Mouse (Mus musculus): ENCODE measurements at regions not wholly inside any gene's neighbourhood (a gene's known extent, or its start where the extent isn't known, plus 50 kb on each side); places are given as distances from the start of the nearest gene placed in this dataset.

DNA sequence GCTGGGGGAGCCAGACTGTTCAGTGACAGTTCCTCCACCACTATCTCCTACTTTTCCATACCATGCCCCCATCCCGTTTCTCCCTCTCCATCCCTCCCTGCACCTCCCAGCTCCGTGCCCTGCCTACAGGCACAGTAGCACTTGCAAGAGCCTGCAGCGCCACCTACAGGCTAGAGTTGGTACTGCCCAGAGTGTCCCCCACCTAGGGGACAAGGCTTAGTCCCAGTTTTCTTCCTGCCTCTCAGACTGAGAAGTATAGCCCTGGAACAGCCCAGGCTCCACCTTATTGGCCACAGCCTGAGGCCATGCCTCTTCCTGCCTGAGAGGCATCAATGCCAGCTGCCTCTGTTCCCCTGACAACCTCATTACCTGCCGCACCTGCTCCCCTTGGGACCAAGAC lies 351.3 kb downstream of the Ptpru start:
- DNase-seq (ENCODE audit: low spot score): peak; percentile 88

DNA sequence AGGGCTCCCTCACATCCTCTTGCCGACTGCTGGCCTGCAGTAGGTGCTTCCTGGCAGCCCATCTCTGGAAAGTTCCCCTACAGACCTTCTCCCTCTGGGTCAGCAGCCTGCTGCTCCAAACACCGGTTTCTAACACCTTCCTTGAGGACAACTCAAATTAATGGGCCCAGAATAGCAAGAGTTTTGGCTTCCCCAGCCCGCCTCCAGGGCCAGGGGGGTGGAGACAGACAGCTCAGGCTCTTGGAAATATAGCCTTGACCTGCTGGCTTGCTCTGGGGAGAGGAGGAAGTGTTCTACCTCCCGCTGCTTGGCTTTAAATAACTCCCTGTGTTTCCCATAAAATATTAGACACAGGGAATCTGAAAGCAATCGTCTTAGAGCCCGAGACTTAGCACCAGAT lies 349.8 kb downstream of the Ptpru start:
- DNase-seq (ENCODE audit: low spot score): no peak

DNA sequence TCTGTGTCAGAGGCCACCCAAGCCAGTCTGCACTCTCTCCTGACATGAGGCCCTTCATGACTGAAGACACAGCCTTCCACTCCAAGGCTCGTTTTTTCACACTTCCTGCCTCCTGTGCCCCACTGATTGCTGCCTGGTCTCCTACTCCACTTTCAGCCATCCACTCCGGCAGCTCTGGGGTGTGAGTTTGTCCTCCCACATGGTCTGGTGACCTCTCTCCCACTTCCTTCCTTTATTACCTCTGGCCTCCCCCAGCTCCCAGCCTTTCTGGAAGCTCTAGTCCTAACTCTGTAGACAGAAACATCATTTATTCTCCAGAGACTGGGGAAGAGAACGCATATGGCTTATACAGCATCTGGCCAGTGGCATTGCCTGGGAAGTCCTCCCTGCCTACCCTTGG lies 349.0 kb downstream of the Ptpru start:
- no peak for DNase-seq (ENCODE audit: low spot score)

DNA sequence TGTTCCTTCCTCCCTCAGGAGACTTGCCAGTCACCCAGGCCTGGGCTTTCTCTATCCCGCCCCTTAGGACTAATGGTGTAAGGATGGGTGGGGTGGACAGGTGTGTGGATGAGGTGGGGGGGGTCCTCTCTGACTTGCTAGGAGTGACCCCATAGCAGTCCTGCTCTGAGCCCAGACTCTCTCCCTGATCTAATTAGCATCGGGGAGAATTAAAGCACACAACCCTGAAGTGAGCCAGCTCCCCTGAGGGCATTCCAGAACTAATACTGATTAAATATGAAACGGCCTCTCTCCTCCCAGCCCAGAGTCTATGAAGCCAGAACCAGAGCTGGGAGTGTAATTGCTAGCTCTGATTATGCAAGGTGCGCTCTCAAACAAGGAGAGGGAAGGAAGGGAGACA lies 346.1 kb downstream of the Ptpru start:
- DNase-seq (ENCODE audit: low spot score): no peak

DNA sequence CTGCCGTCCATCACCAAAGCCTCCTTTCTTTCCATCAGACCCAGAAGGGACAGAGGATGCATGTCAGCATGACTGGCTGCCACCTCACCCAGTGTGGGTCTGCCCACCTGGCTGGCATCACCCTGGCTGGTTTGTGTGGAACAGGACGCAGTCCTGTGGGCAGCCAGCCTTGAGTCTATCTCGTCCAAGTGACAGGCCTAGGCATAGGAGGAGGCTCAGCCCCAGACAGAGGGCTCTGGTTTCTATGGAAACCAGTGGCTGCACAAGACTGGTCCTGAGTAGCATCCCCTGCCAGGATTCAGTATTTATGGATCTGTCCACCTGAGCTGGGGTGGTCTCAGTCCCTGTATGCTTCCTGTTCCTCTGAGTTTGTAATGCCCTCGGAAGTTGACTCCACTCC lies 344.4 kb downstream of the Ptpru start:
- no peak for DNase-seq (ENCODE audit: low spot score)

DNA sequence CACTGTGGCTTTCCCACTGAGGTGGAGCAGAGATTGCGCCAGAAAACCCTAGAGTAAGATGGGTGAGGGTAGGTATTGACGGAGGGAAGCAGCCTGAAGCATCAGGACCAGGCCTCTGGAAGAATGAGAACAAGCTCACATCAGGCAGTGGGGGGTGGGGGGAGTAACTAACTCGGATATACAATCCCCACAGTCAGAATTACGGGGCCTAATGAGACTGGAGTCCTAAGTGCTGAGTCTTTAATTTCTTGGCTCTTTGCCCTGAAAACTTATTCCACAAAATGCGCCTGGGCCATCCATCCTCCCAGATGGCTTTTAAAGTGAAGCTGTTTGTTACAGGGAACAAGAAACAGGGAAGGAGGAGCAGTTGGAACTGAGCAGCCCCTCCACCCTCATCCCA lies 341.2 kb downstream of the Ptpru start:
- DNase-seq (ENCODE audit: low spot score): no peak

DNA sequence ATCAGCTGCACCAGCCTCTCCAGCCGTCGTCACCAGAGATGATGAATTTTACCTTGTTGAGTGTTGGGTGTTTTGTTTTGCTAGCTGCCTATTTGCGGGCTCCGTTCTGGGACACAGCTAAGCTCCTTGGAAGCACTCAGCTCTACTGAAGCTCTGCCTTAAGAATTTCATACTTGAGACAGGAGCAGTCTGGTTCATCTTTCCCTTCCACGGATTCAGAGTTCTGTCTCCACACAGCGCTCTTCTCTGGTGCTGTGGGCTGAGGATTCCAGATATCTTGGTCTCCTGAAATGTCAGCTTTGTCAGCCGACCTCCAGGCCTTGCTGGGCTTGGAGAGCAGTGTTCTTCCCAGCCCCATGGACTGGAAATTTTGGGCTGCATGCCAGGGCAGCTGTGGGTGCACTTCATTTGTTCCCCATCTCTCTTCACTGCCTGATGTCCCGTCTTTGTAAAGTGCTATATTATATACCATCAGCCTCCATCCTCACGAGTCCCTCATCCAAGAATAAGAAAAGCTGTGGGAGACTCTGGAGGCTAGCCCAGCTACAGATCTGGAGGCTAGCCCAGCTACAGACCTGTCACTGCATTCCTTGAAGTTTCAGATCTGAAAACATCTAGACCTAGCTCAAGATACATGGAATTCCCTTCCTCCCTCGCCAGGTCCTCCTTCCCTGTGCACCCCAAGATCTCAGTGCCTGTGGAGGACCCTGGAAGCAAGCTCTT lies 337.0 kb downstream of the Ptpru start:
- no peak for DNase-seq (ENCODE audit: low spot score)

DNA sequence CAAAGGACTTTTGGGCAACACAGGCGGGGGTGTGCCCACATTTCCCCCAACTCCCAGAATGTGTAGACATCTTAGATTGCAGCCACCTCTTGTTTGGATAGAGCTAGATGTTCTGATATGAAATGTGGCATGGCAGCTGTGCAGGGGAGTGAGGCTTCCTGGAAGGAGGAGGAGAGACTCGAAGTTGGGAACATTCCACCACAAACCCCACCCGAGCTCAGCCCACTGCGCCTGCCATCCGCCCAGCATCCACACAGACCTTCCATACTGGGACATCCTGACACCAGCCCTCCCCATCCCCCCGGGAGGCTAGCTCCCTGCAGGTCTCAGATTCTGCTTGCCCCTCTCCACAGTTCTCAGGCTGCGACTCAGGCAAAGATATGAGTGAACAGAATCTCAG lies 329.9 kb downstream of the Ptpru start:
- no peak for DNase-seq (ENCODE audit: low spot score)

DNA sequence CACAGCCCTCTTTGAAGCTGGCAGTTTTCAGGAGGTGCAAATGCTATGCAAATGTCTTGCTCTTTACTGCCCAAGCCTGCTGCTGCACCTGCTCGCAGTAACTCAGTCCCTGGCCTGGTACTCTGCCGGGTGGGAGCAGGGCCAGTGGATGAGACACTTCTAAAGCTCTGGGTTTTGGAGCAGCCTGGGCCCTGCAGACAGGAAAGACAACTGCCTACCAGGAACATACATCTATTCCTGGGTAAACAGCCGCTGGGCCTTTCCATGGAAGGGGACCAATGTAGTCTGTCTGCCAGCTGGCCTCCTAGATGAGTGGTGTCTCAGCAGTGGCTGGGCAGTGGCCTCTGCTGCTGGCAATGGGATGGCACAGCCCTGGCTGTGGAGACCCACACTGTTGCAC lies 326.5 kb downstream of the Ptpru start:
- DNase-seq (ENCODE audit: low spot score): no peak

DNA sequence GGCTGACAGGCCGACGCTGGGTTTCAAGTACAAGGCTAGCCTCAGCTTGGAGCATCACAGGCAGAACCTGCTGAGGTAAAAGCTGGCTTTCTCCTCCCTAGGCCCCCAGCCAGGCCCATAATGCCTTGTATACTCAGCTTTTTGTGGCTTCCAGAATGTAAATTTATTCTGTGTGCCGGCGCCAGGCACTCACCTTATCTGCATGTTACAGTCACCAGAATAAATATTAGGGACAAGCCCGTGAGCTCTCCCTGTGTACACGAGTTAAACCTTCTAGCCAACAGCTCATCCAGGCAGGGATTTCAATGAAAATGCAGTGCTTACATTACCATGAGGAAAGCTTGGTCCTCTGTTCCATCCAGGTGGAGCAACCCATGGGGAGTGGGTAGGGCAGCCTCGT lies 325.3 kb downstream of the Ptpru start:
- no peak for DNase-seq (ENCODE audit: low spot score)

DNA sequence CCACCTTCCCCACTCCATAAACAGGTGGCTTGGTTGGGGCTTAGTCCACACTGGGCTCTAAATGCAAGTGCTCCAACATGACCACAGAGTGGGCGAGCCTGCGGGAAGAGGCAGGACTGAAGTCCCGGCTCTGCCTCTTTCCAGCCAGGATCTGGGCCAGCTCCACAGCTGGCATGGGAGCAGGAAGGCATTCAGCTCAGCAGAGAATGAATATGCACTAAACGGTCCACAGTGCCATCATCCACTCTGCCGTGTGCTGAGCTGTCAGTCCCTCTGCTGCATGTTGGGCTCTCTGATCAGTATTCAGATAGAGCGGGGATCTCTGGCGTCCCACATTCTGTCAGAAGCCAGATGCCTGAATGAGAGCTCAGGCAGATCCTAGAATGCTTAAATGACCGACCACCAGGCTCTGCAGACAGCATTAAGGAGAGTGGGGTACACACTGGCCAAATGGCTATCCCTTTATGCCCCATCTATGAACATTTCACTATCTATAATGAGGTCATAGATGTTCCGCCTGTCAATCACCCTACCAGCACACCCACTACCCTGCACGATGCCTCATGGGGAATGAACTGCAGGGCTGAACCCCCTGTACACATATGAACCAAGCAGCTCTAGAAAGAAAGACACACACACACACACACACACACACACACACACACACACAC lies 317.3 kb downstream of the Ptpru start:
- DNase-seq (ENCODE audit: low spot score): no peak

DNA sequence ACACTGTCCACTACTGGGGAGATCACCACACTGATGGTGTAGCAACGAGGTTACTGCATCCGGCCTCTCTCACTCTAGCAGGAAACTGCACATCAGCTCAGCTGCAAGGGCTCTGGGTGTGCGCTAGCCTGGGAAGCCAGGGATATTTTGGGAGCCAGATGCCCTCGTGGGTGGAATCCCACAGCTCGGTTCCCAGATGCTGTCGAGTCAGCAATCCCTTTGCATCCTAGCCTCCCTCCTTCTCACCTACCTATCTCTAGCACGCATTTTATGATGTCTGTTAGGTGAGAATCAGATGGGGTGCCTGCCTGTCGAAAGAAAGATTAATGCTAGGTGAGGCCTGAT lies 316.8 kb downstream of the Ptpru start:
- DNase-seq (ENCODE audit: low spot score): no peak

DNA sequence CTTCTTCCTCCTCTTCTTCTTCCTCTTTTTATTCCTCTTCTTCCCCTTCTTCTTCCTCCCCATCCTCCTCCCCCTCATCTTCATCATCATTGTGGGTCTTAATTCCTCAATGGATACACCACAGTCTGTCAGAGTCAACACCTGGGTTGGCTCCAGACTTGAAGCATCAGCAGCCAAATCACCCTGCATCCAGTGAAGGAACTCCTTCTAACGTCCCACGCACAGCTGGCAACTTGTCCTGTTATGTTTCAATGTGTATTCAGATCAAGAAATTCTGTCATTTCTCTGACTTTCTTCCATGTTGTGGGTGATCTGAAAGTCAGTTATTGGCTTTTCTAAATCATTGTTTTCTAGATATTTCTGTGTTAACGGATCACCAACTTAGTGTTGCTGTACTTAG lies 312.9 kb downstream of the Ptpru start:
- DNase-seq (ENCODE audit: low spot score): no peak

DNA sequence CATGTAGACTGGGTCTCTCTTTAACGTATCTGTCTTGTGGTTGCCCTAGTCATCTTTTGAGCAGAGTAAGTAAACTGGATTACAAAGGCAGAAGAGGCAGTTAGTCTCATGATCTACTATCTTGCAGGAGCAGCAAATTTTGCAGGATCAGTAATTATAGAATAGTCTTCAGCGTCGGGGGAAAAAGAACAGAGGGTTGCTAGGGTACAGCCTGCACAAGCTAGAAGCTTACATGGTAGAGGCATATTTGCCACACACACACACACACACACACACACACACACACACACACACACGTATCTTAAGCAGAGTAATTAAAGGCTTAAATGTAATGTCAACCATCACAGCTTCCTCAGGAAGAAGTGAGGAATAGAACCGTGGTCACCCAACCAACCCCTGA lies 307.6 kb downstream of the Ptpru start:
- no peak for DNase-seq (ENCODE audit: low spot score)

DNA sequence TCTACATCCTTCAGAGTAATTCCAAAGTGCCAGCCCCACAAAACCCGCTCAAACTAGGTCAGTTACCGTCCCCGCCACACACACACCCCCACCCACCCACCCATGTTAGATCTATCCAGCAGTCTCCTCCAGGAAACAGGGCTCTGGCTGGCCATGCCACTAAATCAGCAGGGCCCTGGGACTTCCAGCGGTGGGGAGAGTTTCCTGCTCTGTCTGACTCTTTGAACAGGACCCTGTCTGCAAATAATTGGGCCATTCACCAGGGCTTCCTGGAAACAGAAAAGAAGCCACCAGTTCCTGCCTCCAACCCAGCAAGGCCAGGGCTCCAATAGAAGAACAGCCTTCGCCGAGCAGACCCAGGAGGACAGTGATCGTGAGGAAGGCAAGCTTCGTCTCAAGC lies 307.1 kb downstream of the Ptpru start:
- no peak for DNase-seq (ENCODE audit: low spot score)

DNA sequence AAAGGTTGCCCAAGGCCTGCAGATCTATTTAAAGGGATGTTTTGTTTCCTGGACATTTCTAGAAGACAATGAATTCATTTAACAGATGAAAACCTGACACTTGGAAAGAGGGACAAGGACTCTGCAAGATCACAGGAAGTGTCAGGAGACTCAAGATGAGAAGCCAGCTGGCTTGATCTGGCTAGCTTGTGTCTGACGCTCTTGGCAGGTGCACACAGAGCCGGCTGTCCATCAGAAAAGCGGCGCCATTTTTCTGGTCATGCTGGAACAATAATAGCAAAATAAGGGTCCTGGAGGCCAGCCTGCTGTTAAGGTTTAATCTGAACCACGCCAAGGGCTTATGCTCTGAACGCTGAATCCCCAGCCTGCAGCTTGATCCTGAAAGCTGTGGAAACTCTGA lies 303.3 kb downstream of the Ptpru start:
- no peak for DNase-seq (ENCODE audit: low spot score)

DNA sequence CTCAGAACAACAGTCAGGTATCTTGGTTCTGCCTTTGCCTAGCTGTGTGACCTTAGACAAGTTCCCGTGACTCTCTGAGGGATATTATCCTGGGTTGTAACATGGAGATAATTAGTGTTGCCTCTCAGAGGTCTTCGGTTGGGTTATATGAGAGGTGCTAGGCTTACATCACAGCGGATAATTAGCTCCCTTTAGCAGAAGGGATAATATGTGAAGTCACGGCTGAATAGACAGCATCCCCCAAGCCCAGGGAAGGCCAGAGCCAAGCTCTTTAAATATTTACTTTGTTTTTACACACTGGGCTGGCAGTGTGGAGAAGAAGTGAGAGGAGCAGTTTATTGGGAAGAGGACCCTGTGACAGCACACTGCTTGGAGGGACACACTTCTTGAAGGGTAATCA lies 299.9 kb downstream of the Ptpru start:
- DNase-seq (ENCODE audit: low spot score): no peak

DNA sequence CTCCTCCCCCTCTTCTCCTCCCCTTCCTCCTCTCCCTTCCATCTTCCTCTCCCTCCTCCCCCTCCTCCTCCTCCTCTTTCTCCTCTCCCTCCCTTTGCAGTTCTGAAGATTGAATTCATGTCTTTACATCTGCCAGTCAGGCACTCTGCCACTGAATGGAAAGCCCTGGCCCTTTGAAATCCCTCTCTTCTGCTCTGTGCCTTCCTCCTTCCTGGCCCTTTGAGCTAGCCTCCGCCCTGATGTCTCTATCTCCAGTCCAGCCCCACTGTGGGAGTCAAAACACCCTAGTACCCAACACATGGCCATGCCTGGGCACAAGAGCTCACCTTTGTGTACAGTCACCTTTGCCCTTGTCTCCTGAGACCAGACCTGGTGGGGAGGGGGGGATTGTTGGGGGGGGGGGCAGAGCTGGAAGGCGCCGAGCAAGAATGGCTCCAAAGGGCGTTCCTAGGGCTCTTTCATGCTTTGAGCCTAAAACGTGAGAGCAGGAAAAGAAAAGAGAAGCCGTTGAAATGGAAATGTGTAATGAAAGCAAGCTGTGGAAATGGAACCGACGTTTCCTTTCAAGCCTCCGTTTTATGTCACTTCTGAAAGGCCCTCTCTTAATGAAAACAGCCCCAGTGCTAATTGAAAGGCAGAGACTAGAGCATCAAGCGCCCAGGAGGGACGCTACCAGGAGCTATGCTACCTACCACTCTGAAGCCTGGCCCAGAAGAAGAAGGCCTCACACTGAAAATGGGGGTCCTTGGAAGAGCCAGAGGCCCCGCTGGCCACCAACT lies 291.5 kb downstream of the Ptpru start:
- DNase-seq (ENCODE audit: low spot score): no peak

DNA sequence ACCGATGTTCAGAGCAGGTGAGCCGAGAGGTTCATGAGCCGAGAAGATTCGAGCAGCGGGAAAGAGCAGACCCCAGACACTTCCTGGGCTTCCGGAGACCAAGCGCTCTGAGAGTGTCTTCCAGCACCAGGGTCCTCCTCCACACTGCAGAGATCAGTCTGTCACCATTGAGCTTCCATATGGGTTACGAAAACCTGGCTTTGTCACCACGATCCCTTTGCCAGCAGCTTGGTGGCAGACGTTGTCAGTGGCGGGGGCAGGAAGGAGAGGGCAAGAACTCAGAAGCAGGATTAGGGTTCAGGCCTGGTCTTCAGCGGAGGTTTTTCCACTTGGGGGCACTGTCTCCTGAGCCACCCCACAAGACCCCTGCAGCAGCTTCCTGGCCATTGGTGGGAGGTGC lies 288.5 kb downstream of the Ptpru start:
- DNase-seq (ENCODE audit: low spot score): no peak

DNA sequence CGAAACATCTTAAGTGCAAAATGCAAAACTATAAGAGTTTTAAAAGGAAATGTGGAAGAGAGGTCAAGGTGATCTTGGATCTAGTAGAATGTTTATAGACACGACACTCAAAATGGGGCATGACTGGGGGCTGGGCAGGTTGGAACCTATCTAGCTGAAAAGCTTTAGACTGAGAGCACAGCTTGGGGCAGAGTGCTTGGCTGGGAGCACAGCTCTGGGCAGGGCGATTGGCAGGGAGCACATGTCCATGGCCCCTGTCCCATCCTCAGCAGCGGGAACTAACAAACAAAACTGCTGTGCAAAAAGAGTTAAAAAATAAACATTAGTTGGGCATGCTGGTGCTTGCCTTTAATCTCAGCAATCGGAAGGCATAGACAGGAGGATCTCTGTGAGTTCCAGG lies 279.6 kb downstream of the Ptpru start:
- DNase-seq (ENCODE audit: low spot score): no peak

DNA sequence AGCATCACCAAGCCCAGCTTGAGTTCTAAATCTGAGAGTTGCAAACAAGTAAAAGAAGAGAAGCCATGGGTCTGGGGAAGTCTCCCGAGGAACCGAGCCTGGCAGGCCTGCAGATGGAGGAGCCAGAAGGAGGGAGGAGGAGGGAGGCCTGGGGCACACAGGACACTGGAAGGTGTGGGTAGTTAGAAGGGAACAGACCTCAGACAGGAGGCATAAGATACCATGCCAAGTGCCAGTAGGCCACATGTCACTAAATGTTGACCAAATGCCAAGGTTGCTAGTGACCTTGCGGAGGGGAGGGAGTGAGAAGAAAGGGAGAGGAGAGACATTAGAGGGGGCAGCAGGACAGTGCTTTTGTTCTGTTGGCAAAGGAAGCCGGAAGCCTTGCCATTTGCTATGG lies 274.2 kb downstream of the Ptpru start:
- no peak for DNase-seq (ENCODE audit: low spot score)

DNA sequence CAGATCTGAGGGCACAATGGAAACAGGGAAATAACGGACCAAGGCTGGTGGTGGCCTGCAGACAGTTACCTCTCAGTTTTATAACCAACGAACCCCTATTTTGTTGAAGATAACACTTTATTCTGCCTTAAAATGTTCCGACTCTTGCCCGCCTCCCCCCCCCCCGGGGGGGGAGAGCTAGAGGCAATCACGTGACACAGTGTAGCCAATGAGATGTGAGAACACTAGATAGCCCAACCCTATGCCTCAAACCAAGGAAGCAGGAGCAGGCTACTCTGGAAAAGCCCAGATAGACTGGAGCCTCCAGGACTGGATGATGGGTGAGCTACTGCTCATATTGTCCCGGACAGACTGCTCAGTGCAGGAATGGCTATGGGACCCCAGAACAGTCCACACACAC lies 272.9 kb downstream of the Ptpru start:
- DNase-seq (ENCODE audit: low spot score): no peak

DNA sequence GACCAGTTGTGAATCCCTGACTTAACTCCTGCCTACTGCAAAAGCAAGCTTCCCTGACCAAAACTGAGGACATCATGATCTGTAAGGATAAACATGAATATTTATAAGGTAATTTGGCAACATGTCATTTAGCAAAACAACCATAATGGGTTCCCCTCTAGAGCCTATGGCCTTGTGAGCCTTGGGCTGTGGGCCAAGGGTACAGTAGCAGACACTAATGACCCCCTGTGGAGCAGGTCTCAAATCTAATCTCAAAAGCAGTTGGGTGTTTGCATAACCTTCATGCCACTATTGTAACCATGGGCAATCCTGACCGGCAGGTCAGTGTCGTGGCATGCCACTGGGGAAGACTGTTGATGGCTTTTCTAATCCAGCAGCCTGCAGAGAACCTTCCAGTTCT lies 270.8 kb downstream of the Ptpru start:
- DNase-seq (ENCODE audit: low spot score): no peak

DNA sequence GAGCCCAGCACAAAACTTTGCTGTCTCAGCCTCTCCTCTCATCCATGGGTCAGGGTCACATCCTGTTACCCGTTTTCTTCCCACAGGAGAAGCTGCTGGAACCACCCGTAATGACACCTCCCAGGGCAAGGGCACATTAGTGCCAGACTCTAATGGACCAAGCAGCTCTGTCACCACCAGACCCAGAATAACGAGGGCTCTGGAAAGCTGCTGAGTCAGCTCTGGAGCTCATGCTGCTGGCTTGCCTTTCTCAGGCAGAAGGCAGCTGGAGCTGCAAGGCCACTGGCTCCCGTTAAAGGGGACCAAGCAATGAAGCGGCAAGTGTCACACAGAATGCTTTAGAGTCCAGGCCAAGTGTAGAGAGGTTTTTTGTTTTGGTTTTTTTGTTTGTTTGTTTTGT lies 268.9 kb downstream of the Ptpru start:
- peak; percentile 17 for DNase-seq (ENCODE audit: low spot score)

Data from retina, embryonic 14.5 days (tissue).